Mouse (Mus musculus): ENCODE results near the gene Rtn4rl2. TPM values are rescaled to one million over a fixed set of nuclear protein-coding genes. Genes with fewer than 3 reads are reported as not detected.

Rtn4rl2 gene
- polyA plus RNA-seq, 2 experiments: 1.5 to 4.5 TPM

DNA sequence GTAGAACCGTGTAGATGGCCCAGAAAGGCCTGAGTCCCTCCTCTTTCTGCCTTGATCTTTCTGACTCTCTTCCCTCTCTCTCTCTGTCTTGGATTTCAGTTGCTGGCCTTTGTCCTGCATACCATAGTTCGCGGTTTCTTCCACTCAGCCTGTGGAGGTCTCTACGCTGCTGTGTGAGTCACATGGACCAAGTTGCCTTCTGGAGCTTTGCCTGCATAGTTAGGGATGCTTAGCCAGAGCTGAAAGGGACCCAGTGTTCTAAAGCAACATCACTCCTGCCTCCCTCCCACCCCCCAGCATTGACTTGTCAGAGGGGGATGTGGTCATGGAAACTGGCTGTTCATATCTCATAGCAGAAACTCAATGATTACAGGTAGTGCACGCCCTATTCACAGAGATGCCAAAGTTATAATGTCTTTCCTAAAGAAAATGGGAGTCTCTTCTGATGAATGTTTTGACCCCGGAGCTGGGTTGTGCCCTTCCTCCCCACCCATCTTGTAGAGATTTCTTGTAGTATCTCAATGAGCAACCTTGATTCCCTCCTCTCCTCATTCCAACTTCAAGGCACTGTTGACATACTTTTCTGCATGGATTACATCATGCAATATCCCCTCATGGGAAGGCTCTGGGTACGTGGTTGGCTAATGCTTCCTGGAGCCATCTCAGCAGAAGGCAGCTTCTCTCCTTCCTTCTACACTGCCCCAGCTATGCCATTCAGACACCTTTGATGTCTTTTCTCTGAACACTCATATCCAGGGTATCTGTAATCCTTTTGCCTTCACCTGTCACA, 26.3 kb downstream of the Rtn4rl2 start:
- TF ChIP-seq POLR2A (IDR thresholded peaks at IDR 0.05; ENCODE audit: borderline replicate concordance, extremely low read depth, insufficient read depth, insufficient read length): no peak

DNA sequence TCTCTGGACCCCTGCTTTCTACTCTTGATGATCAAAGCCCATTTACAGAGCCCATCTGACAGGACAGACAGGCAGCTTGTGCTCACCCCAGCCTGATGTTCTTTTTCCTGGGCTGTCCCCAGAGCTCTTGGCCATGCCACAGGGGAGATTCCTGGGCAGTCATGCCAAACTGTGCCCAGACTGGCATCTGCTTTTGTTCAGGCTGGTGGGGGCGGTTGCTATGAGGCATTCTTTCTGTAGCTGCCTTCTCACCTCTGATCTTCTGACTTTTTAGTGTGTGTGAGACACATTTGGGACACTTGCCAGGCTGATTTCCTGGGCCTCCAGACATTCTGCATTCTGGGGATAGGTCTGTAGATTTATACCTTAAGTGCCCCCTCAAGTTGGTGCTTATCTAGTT, 28.0 kb downstream of the Rtn4rl2 start:
- Histone ChIP-seq H3K27me3 (ENCODE audit: control insufficient read depth, insufficient read depth, low read length) (no peaks in the 10 kb centered on the region), H3K9ac (ENCODE audit: low read depth, low read length, severe bottlenecking) (no peak overlapping the region), H3K4me3 (replicated peaks; ENCODE audit: low read length) (no peak overlapping the region), H3K27ac (replicated peaks; ENCODE audit: low read depth, low read length) (no peak overlapping the region), H3K4me2 (replicated peaks; ENCODE audit: low read depth, low read length, severe bottlenecking) (no peak overlapping the region), H3K9me3 (ENCODE audit: control insufficient read depth, low read length) (no peaks in the 10 kb centered on the region), H3K36me3 (ENCODE audit: control insufficient read depth, insufficient read depth, low read length) (peaks cover 59% of the 10 kb centered on the region), H3K4me1 (ENCODE audit: control insufficient read depth, insufficient read depth, low read length) (no peaks in the 10 kb centered on the region)
- TF ChIP-seq POLR2A (IDR thresholded peaks at IDR 0.05; ENCODE audit: borderline replicate concordance, extremely low read depth, insufficient read depth, insufficient read length): no peak
- WGBS: 89% methylated on average over 1 of the region's 1 CpGs
- no peak for ATAC-seq (ENCODE audit: low FRiP score, low read depth)
- DNase-seq (ENCODE audit: low spot score): no peak

More for the DNA sequence above, 26.3 kb downstream of the Rtn4rl2 start:
- H3K4me3 ChIP-seq (replicated peaks; ENCODE audit: low read length): no peak overlapping the region
- H3K27ac ChIP-seq (replicated peaks; ENCODE audit: low read depth, low read length): no peak overlapping the region
- no peak for DNase-seq (ENCODE audit: low spot score)
- no peaks in the 10 kb centered on the region for H3K9me3 ChIP-seq (ENCODE audit: control insufficient read depth, low read length)
- peaks cover 45% of the 10 kb centered on the region for H3K36me3 ChIP-seq (ENCODE audit: control insufficient read depth, insufficient read depth, low read length)
- H3K4me1 ChIP-seq (ENCODE audit: control insufficient read depth, insufficient read depth, low read length): no peaks in the 10 kb centered on the region
- peaks cover under 1% of the 10 kb centered on the region; the same call in 1 of the 2 replicates for H3K27me3 ChIP-seq (ENCODE audit: control insufficient read depth, insufficient read depth, low read length)
- 93% methylated on average over 7 of the region's 7 CpGs for WGBS
- no peak overlapping the region for H3K4me2 ChIP-seq (replicated peaks; ENCODE audit: low read depth, low read length, severe bottlenecking)
- H3K9ac ChIP-seq (ENCODE audit: low read depth, low read length, severe bottlenecking): no peak overlapping the region
- ATAC-seq (ENCODE audit: low FRiP score, low read depth): no peak

DNA sequence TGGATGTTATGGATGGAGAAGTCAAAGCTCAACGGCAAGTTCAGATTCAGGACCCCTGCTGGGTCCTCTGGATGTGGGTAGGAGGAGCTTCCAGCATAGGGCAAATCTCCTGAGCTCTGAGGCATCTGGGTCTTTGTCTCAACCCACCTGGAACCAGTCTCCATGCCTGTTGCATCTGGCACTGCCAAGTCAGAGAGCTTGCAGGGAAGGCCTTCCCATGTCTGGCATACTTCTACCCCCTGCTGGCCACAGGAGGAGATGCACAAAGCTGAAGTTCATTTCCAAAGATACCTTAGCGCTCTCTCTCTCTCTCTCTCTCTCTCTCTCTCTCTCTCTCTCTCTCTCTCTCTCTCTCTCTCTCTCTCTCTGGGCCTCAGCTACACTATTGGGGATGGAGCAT, 30.8 kb downstream of the Rtn4rl2 start:
- H3K4me1 ChIP-seq (ENCODE audit: control insufficient read depth, insufficient read depth, low read length): no peaks in the 10 kb centered on the region
- H3K9me3 ChIP-seq (ENCODE audit: control insufficient read depth, low read length): no peaks in the 10 kb centered on the region
- H3K27me3 ChIP-seq (ENCODE audit: control insufficient read depth, insufficient read depth, low read length): no peaks in the 10 kb centered on the region
- ATAC-seq (ENCODE audit: low FRiP score, low read depth): peak; percentile 69; the same call in 1 of the 2 replicates
- no peak overlapping the region for H3K4me3 ChIP-seq (replicated peaks; ENCODE audit: low read length)
- peak; percentile 49 for DNase-seq (ENCODE audit: low spot score)
- H3K9ac ChIP-seq (ENCODE audit: low read depth, low read length, severe bottlenecking): no peak overlapping the region
- 52% methylated on average over 2 of the region's 2 CpGs for WGBS
- peaks cover 65% of the 10 kb centered on the region for H3K36me3 ChIP-seq (ENCODE audit: control insufficient read depth, insufficient read depth, low read length)
- no peak overlapping the region for H3K27ac ChIP-seq (replicated peaks; ENCODE audit: low read depth, low read length)
- no peak overlapping the region for H3K4me2 ChIP-seq (replicated peaks; ENCODE audit: low read depth, low read length, severe bottlenecking)
- TF ChIP-seq POLR2A (IDR thresholded peaks at IDR 0.05; ENCODE audit: borderline replicate concordance, extremely low read depth, insufficient read depth, insufficient read length): no peak

DNA sequence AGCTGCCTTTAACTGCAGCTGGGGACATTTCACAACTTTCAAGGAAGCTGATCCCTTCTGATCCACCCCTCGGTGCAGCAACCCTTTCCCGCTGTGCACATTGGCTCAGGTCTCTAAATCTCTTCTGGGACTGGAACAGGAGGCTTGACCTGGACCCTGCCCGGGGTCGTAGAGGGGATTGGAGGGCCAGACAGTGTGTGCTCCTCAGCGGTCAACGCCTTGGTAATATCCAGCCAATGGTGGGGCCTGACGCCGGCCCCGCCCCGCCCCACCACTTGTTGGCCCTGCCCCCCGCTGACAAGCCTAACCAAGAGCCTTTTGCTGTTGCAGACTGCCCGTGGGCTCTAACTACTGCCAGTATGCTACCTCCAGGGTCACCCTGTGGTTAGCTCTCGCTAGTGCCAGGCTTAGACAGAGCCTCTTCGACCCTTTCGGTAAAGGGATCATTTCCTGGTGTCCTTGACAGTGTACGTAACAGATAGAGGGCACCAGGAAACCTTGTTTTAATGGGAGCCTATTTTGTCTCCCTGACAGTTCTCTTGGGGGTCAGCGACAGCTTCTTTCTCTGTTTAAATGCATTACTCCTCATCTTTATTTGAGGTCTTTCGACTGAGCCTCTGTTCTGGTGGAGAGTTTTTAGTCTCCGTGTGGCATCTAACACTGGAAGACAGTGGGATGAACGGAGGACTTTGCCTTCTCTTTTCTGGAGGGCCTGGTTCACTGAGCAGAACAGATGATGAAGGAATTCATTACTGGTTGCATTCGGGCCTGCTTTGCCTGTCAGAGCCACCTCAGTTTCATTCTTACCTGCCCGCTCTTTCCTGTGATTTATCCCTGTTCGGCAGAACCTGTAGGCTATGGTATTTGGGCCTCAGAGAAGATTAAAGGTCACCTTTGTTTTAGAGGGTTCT, 35.1 kb downstream of the Rtn4rl2 start:
- peak; percentile 50; the same call in 1 of the 2 replicates for ATAC-seq (ENCODE audit: low FRiP score, low read depth)
- H3K9ac ChIP-seq (ENCODE audit: low read depth, low read length, severe bottlenecking): no peak overlapping the region
- peaks cover 50% of the 10 kb centered on the region for H3K36me3 ChIP-seq (ENCODE audit: control insufficient read depth, insufficient read depth, low read length)
- WGBS: 37% methylated on average over 23 of the region's 23 CpGs
- no peaks in the 10 kb centered on the region for H3K4me1 ChIP-seq (ENCODE audit: control insufficient read depth, insufficient read depth, low read length)
- TF ChIP-seq POLR2A (IDR thresholded peaks at IDR 0.05; ENCODE audit: borderline replicate concordance, extremely low read depth, insufficient read depth, insufficient read length): no peak
- no peaks in the 10 kb centered on the region for H3K27me3 ChIP-seq (ENCODE audit: control insufficient read depth, insufficient read depth, low read length)
- H3K4me3 ChIP-seq (replicated peaks; ENCODE audit: low read length): no peak overlapping the region
- DNase-seq (ENCODE audit: low spot score): no peak
- H3K9me3 ChIP-seq (ENCODE audit: control insufficient read depth, low read length): no peaks in the 10 kb centered on the region
- no peak overlapping the region for H3K27ac ChIP-seq (replicated peaks; ENCODE audit: low read depth, low read length)
- no peak overlapping the region for H3K4me2 ChIP-seq (replicated peaks; ENCODE audit: low read depth, low read length, severe bottlenecking)

DNA sequence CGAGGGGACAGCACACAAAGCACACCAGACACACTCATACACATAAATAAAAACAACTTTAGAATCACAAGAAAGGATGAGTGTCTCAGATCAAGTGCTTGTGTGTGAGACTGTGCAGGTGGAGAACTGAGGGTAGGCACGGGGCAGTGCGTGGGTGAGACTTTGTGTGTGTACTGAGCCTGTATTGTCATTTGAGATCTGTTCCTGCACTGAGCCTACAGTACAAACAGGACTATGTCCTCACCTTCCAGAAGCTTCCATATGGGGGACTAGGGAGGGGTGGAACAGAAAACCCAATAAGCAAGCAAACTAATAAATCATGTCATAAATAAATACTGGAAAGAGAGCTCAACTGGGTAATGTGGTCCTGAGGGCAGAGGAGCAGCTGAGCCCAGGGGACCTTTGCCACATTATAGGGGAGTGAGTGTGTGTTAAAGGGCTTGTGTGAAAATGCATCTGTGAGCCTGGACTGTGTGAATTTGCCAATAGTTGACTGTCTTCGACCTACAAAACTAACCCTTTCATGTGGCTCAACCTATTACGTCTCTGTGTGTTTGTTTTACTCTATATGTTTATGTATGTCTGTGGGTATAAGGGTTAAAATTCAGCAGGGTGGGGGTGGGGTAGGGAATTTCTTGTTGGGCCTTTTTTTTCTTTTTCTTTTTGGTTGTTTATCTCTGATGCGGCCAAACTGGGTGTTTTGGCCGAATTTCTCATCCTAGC, 35.9 kb downstream of the Rtn4rl2 start:
- Histone ChIP-seq H3K4me3 (replicated peaks; ENCODE audit: low read length) (no peak overlapping the region), H3K4me1 (ENCODE audit: control insufficient read depth, insufficient read depth, low read length) (no peaks in the 10 kb centered on the region), H3K27ac (replicated peaks; ENCODE audit: low read depth, low read length) (no peak overlapping the region), H3K9me3 (ENCODE audit: control insufficient read depth, low read length) (no peaks in the 10 kb centered on the region), H3K9ac (ENCODE audit: low read depth, low read length, severe bottlenecking) (no peak overlapping the region), H3K27me3 (ENCODE audit: control insufficient read depth, insufficient read depth, low read length) (no peaks in the 10 kb centered on the region), H3K4me2 (replicated peaks; ENCODE audit: low read depth, low read length, severe bottlenecking) (no peak overlapping the region), H3K36me3 (ENCODE audit: control insufficient read depth, insufficient read depth, low read length) (peaks cover 50% of the 10 kb centered on the region)
- ATAC-seq (ENCODE audit: low FRiP score, low read depth) (no peak), DNase-seq (ENCODE audit: low spot score) (no peak)
- TF ChIP-seq POLR2A (IDR thresholded peaks at IDR 0.05; ENCODE audit: borderline replicate concordance, extremely low read depth, insufficient read depth, insufficient read length): no peak
- 56% methylated on average over 7 of the region's 7 CpGs for WGBS
